Mouse (Mus musculus) megakaryocyte, embryonic 14.5 days (primary cell): ENCODE results near the gene Angptl6. TPM values are rescaled to one million over a fixed set of nuclear protein-coding genes. Genes with fewer than 3 reads are reported as not detected.

ENCODE experiments used
- H3K27me3 ChIP-seq: replicated peaks from 2 replicates; pipeline ENCODE3; 2012; ENCODE audit warnings: inconsistent platforms
- H3K36me3 ChIP-seq: replicated peaks from 2 replicates; pipeline ENCODE3; 2012; ENCODE audit warnings: low read length, inconsistent platforms, mixed read lengths
- H3K4me1 ChIP-seq: 2 replicates; pipeline ENCODE4 v1.6.1; 2012; ENCODE audit warnings: inconsistent platforms
- H3K4me3 ChIP-seq: replicated peaks from 2 replicates; pipeline ENCODE3; 2012; ENCODE audit warnings: moderate library complexity, mild to moderate bottlenecking, inconsistent platforms
- H3K9me3 ChIP-seq: 2 replicates; pipeline ENCODE4 v1.6.1; 2012; ENCODE audit warnings: inconsistent platforms
- FLI1 ChIP-seq: IDR thresholded peaks from 2 replicates; pipeline ENCODE4 v1.6.1; 2012; ENCODE audit warnings: low read length, inconsistent platforms, mixed read lengths
- GATA1 ChIP-seq: IDR thresholded peaks from 3 replicates; pipeline ENCODE4 v1.6.1; 2012; ENCODE audit warnings: mixed read lengths, low read length, inconsistent platforms, borderline replicate concordance
- polyA plus RNA-seq: library from polyadenylated mRNA; stranded (reverse); fragments of >175 nt; gene quantifications from 2 replicates; pipeline ENCODE4 v1.2.3, GENCODE M21; 2012; ENCODE audit warnings: low replicate concordance; ENCODE audit not compliant: insufficient read depth

Angptl6 gene
- polyA plus RNA-seq, 1 experiment = 5.1 TPM

- Histone ChIP-seq H3K4me3 (peak overlapping the region; percentile 12), H3K9me3 (no peaks in the 10 kb centered on the region), H3K4me1 (peaks cover 83% of the 10 kb centered on the region), H3K36me3 (peaks cover 80% of the 10 kb centered on the region), H3K27me3 (no peaks in the 10 kb centered on the region)
- TF ChIP-seq FLI1 (no peak), GATA1 (no peak)
Observed at GRCm38 (mm10) chr9:20893590-20894343, 14.2 kb upstream of the Angptl6 start.

DNA sequence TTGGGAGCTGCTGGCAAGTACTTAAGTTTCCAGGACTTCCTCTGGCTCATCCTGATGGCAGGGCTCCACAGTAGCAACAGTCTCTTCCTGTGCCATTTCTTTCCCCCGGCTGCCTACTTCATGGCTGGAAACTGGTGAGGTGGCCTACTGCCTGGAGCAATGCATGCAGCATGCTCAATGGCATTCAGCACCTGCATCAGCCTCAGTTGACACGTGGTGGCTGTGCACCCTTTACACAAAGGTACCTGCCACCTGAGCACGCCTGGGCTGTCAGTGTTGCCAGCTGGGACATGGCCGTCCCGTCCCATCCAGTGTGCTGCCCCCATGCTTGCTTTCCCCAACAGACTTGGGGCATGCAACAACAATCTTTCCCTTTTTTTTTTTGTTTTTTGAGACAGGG, 13.5 kb upstream of the Angptl6 start:
- no peaks in the 10 kb centered on the region for H3K27me3 ChIP-seq
- no peaks in the 10 kb centered on the region for H3K9me3 ChIP-seq
- peaks cover 86% of the 10 kb centered on the region for H3K4me1 ChIP-seq
- H3K4me3 ChIP-seq = peak overlapping the region; percentile 29
- no peak for TF ChIP-seq GATA1
- TF ChIP-seq FLI1 = no peak
- H3K36me3 ChIP-seq = peaks cover 80% of the 10 kb centered on the region

- Histone ChIP-seq H3K9me3 (no peaks in the 10 kb centered on the region), H3K4me1 (peaks cover 77% of the 10 kb centered on the region), H3K4me3 (no peak overlapping the region), H3K27me3 (no peaks in the 10 kb centered on the region), H3K36me3 (peaks cover 78% of the 10 kb centered on the region)
- TF ChIP-seq FLI1 = no peak
- no peak for TF ChIP-seq GATA1
Observed at GRCm38 (mm10) chr9:20892104-20892653, 12.7 kb upstream of the Angptl6 start.

DNA sequence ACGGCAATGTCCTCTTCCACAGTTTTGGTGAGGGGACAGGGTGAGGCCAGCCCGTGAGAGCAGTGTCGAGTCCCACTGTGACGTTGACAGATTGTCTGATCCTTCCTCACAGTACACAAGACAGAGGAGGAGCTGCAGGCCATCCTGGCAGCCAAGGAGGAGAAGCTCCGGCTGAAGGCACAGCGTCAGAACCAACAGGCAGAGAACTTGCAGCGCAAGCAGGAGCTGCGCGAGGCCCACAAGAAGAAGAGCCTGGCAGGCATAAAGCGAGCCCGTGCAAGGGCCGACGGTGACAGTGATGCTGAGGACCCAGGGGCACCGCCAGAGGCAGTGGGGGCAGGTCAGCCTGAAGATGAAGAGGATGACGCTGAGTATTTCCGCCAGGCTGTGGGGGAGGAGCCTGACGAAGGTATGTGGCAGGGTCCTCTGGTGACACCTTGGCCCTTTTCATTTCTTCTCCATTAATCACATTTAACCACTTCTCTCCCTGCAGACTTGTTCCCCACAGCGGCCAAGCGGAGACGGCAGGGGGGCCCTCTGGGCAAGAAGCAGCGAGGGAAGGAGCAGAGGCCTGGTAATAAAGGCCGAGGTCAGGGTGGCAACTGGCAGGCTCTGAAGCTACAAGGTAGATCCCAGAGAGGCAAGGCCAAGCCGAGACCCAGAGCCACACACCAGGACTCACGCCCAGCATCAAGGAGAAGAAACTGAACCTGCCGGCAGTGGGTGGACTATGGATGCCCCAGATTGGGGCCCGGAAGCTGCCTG, 12.0 kb upstream of the Angptl6 start:
- H3K4me1 ChIP-seq = peaks cover 75% of the 10 kb centered on the region
- no peaks in the 10 kb centered on the region for H3K9me3 ChIP-seq
- H3K36me3 ChIP-seq = peaks cover 72% of the 10 kb centered on the region
- TF ChIP-seq GATA1 = no peak
- no peaks in the 10 kb centered on the region for H3K27me3 ChIP-seq
- H3K4me3 ChIP-seq = peak overlapping the region; percentile 47

DNA sequence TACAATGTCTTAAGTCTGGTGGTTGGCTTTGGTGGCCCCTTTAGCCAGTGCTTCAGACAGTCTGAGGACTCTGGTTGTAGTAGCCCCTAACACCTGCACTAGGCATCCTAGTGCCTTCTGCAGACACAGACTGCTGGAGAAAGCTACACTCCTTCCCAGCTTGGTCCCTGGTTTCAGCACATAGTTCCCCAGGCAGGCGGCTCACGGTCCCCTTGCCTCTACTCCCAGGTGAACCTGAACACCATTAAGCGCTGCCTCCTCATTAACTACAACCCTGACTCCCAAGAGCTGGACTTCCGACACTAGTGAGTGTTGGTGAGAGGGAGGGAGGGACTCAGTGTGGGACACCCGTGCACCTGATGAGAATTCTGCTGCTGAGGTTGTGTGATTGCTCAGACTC, 10.9 kb upstream of the Angptl6 start:
- H3K27me3 ChIP-seq = no peaks in the 10 kb centered on the region
- H3K9me3 ChIP-seq = no peaks in the 10 kb centered on the region
- peaks cover 62% of the 10 kb centered on the region for H3K36me3 ChIP-seq
- H3K4me1 ChIP-seq = peaks cover 65% of the 10 kb centered on the region
- peak overlapping the region; percentile 14 for H3K4me3 ChIP-seq
- TF ChIP-seq FLI1 (no peak), GATA1 (no peak)

DNA sequence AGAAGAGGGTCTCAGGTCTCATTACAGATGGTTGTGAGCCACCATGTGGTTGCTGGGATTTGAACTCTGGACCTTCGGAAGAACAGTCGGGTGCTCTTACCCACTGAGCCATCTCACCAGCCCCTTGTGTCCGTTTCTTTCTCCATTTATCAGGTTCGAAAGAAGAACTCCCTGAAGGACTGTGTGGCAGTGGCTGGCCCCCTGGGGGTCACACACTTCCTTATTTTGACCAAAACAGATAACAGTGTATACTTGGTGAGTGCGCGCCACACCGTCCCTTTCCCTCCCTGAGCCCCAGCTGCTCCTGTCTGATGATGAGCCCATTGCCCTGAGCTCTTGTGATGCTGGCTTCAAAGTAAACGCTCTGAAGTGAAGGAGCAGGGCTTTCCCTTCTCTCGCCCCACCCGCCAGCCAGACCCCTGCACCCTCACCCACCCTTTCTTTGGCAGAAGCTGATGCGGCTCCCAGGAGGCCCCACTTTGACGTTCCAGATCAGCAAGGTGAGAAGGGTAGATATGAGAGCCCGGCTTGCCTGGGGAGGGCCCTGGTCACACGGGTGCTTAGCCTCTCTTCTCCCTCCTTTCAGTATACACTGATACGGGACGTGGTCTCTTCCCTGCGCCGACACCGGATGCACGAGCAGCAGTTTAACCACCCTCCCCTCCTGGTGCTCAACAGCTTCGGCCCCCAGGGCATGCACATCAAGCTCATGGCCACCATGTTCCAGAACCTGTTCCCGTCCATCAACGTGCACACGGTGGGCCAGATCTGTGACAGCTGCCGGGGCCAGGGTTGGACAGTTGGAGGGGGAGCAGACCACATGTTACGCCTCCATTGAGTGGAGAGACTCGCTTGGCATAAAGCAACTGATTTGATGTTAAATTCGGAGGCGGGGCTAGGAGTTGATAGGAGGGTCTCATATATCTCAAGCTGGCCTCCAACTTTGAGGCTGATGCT, 9.9 kb upstream of the Angptl6 start:
- Histone ChIP-seq H3K27me3 (no peaks in the 10 kb centered on the region), H3K36me3 (peaks cover 53% of the 10 kb centered on the region), H3K4me3 (peak overlapping the region; percentile 90), H3K4me1 (peaks cover 57% of the 10 kb centered on the region), H3K9me3 (peaks cover 5% of the 10 kb centered on the region)
- TF ChIP-seq FLI1 = no peak
- no peak for TF ChIP-seq GATA1

DNA sequence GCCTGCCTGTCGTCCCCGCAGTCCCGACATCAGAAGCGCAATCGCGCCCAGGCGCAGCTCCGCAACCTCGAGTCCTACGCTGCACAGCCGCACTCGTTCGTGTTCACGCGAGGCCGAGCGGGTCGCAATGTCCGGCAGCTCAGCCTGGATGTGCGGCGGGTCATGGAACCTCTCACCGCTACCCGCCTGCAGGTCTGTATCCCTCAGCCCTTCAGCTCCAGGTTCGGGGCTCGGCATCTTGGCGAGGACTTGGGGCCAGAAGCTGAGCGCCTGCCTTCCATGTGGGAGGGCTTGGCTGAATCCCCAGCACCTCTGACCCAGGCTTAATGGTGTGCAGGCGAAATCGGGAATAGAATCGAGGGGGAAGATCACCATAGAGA, 8.8 kb upstream of the Angptl6 start:
- peaks cover 49% of the 10 kb centered on the region for H3K4me1 ChIP-seq
- no peaks in the 10 kb centered on the region for H3K27me3 ChIP-seq
- TF ChIP-seq FLI1 (no peak), GATA1 (no peak)
- H3K4me3 ChIP-seq = peak overlapping the region; percentile 100
- peaks cover 42% of the 10 kb centered on the region for H3K36me3 ChIP-seq
- peaks cover 9% of the 10 kb centered on the region for H3K9me3 ChIP-seq

GRCm38 (mm10) chr9:20887704-20888385, 8.3 kb upstream of the Angptl6 start, which contains the start of gene Ppan:
TSS of gene Ppan (plus strand) at chr9:20888175.
- no peaks in the 10 kb centered on the region for H3K27me3 ChIP-seq
- TF ChIP-seq GATA1 (no peak), FLI1 (peak; percentile 99)
- H3K9me3 ChIP-seq = peaks cover 9% of the 10 kb centered on the region
- peaks cover 36% of the 10 kb centered on the region for H3K36me3 ChIP-seq
- peaks cover 45% of the 10 kb centered on the region for H3K4me1 ChIP-seq
- peak within 1 kb of the TSS; percentile 100 for H3K4me3 ChIP-seq

DNA sequence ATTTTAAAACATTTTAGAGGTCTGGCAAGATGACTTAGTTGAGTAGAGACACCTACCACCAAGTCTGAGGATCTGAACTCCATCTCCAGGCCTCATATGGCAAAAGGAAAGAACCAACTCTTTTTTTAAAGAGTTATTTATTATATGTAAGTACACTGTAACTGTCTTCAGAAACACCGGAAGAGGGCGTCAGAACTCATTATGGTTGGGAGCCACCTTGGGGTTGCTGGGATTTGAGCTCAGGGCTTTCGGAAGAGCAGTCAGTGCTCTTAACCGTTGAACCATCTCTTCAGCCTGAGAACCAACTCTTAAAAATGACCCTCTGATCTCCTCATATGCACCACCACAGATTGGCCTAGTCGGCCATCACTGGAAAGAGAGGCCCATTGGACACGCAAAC, 7.7 kb upstream of the Angptl6 start:
- no peaks in the 10 kb centered on the region for H3K27me3 ChIP-seq
- H3K4me3 ChIP-seq = peak overlapping the region; percentile 59
- TF ChIP-seq GATA1 (no peak), FLI1 (no peak)
- peaks cover 30% of the 10 kb centered on the region for H3K36me3 ChIP-seq
- peaks cover 9% of the 10 kb centered on the region for H3K9me3 ChIP-seq
- H3K4me1 ChIP-seq = peaks cover 42% of the 10 kb centered on the region
